Mouse (Mus musculus) megakaryocyte-erythroid progenitor cell, adult 5-6 weeks (primary cell): ENCODE measurements around the gene Gm5767. TPM values are rescaled to one million over a fixed set of nuclear protein-coding genes. Genes with fewer than 3 reads are reported as not detected.
"Not testable (repeated sequence)": the region's sequence is repeated elsewhere in the genome, so short reads cannot be mapped to it uniquely, and the experiment has no call there.

Source experiments
- ATAC-seq: replicated peaks from 2 replicates; pipeline ENCODE4 v1.8.0; 2016; ENCODE audit warnings: mild to moderate bottlenecking, inconsistent platforms; ENCODE audit not compliant: severe bottlenecking, poor library complexity, low FRiP score, low TSS enrichment
- total RNA-seq, 2 experiments: library from RNA; stranded (forward) in 1 of 2; stranded (reverse) in 1 of 2; fragments of 200-1000, 215-1000 nt in 1 of 2; fragments of >200 nt in 1 of 2; fragmentation: Nextera tagmentation in 1 of 2; gene quantifications; 2 replicates each; pipeline ENCODE4 v1.2.3; 2014 to 2017

The Gm5767 gene
- total RNA-seq, 2 experiments from 2014 or later = not detected

DNA sequence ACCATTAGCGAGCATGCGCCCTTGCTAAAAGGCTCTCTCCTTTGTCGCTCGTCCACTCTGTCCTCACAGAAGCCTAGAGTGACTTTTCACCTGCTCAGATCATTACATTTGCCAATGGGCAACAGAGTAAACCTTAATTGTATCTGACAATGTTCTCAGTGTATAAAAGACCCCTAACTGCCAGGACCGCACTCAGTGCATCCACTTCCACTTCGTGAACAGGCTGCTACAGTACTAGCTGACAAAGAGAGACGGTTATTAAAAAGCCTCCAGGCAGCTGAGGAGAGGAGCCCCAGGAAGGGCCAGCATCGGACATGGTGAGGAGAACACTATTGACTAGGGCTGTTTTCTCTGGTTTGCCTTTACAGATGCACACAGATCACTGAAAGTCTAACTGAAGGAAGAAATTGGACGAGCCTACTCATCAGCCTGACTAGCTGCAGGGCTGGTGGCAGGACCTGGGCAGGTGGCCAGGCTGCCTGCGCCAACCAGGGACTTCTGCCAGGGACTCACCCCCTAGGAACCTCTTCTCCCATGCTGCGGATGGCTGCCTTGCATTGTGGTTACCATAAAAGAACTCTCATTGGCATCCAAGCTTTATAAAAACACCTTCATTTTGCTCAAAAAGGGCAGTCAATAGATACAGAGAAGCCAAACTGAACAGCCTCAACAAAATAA, 9.5 kb downstream of the Gm5767 start:
- no peak for ATAC-seq

- ATAC-seq = no peak
Measured at GRCm38 (mm10) chr16:8691206-8691605, 10.6 kb downstream of the Gm5767 start.

DNA sequence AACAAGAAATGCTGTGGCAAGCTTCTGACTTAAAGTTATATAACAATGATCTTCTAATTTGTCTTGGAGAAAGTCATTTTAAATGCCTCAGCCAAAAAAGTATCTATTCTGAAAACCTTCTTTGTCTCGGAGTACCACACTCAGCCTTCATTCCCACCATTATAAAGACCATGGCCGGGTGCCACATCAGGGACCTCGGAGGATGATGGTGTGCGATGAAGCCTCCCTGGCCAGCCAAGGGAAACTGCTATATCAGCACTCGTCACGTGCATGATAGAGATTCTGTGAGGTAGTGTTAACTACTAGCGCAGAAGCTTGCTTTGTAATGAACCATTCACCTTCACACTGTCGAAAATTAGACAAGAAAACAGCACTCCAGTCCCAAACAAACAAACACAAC, 19.0 kb downstream of the Gm5767 start:
- no peak for ATAC-seq

- ATAC-seq = no peak
Measured at GRCm38 (mm10) chr16:8700586-8700985, 20.0 kb downstream of the Gm5767 start.

DNA sequence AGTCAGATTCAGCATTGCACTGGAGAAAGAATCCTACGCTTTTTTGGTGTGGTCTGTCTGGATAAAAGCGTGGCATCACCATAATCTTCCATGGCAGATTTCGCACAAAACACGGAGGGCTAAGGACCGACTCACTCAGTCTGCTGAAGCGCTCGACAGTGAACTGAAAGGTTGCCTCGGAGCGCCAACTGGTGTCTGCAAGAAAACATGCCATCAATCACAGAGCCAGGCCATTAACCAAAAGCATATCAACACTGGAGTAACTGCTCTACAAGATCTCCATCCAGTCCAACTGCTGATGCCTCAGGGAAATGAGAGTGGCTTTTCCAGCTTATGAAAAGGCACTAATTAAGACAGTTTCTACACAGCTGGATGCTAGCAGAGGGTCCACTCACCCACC, 31.4 kb downstream of the Gm5767 start:
- no peak for ATAC-seq

DNA sequence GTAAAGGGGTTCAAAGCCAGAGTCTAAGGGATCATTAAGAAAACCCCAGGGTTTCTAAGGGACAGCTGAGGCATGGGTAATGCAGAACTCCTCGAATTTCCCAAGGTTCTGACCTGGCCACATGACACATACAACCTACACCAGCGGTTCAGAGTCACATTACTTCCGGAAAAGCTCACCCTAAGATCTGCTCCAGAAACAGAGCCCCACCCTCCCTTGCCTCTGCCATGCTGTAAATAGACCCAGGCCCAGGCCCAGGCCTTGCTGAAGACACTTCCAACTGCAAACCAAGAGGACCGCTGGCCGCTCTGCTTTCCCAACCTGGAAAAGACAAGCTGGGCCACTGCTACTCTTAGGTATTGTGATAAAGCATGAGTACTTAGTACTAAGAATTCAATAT, 34.3 kb downstream of the Gm5767 start:
- no peak for ATAC-seq

DNA sequence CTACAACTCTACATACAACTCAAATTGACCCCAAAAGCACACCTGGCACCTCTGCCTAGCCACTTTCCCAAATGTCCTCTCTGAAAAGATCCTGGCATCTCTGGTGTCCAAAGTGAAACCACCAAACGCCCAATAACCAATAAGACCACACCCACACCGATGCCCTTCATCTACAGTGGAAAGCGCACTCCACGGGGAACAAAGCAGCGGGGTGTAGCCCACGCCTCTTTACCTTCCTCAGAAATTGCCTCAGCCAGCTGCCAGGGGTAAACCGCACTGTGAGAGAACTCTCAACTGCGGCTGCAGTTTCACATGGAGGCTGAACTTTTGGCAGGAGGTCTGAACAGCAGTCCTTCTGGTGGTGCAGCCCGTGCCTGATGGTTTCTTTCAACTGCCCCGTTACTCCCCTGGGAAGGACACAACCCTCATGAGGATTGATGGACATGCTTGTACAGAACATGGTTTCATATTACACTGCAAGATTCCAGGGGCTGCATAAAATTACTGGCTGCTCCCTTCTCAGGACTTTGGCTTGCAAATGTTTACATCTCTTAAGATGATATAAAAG, 35.0 kb downstream of the Gm5767 start:
- ATAC-seq = no peak

DNA sequence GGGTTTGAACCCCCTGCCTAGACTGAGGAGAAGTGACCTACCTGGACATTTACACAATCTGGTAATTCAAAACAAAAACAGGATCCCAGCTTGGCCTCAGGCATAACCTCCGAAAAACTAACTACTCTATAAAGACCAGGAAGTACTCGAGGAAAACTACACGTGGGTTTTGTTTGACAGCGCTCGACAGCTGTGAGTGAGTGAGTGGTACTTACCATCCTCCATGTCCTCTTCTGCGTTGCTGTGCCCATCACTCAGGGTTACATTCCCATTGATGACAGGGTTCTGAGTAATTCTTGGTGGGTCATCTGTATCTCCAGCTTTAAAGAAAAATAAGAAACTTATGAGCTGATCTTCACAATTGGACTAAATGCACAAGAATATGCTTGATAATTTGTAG, 35.7 kb downstream of the Gm5767 start:
- ATAC-seq = no peak

DNA sequence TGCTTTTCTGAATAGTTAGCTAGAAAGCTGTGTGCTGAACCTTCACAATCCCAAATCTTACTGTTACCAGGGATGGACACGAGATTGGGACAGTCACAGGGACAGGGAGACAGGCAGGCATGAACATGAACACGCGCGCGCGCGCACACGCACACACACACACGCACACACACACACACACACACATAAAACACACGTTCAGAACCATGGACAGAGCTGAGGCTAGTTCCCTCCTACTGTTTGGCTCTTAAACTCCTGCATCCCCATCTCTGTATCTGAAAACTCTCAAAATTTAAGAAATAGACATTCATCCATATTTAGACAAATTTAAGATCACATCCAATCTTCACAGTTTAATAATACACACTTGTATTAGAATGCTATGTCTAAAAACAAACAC, 37.2 kb downstream of the Gm5767 start:
- no peak for ATAC-seq

DNA sequence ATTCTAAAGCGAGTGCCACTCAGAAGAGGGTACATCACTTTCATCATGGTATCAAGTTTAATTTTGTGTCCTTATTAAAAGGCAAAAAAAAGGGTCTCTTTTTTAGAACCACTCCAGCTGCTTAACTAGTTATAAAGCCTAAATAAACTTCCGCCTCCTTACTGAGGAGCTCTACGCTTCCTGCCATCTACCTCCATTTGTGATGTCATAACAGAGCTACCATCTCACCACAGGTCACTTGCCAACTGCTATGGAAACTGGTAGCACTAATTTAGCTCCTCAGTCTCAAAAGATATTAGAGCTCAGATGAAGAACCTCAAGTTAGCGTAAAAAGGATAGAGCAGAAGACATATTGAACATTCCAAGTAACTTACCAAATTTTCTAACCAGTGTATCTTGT, 39.9 kb downstream of the Gm5767 start:
- no peak for ATAC-seq

DNA sequence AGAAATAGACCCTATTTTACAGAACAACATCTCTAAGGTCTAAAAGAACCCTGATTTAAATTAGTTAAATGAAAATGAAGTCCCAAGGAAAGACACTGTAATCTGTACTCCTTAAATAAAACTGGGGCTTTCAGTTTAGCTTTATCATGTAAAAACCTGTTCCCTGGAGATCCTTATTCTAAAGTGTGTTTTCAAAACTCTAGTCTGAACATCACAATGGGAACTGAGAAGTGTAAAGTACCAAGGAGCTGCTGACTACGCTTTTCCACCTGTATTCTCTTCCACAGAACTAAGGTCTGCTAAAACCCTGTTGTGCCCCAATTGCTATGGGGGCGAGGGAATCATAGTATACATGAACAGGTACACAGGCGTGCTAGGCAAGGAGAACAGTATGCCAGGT, 43.5 kb downstream of the Gm5767 start:
- no peak for ATAC-seq

DNA sequence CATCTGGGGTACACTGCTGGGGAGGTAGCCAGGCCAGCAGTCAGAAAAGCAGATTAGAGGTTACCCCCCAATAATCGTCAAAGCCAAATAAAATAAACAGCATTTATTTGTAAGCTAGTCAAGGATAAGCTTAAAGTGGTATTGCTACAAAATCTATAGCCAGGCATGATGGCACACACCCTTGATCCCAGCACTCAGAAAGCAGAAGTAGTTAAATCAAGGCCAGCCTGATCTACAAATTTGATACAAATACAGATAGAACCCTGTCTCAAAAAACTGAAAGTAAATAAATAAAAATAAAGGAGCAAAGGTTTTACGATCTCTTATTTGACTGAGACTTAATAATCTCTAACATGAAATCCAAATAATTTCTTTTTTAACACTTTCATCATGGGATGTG, 45.2 kb downstream of the Gm5767 start:
- ATAC-seq = no peak

- no peak for ATAC-seq
Measured at GRCm38 (mm10) chr16:8728111-8728748, 47.7 kb downstream of the Gm5767 start.

- no peak for ATAC-seq
Measured at GRCm38 (mm10) chr16:8731630-8732029, 51.1 kb downstream of the Gm5767 start.

DNA sequence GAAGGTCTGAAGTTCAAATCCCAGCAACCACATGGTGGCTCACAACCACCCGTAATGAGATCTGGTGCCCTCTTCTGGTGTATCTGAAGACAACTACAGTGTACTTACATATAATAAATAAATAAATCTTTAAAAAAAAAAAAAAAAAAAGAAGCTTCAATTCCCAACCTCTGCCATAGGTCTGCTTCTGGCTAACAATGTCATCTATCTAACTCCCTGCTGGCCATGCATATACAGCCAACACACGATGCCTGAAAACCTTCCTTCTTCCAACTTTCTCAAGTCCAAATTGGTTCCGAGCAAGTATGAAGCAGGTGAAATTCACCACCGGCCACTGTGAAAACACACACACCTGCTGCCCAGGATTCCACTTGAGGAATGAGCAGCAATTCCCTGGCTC, 51.9 kb downstream of the Gm5767 start:
- ATAC-seq = not testable (repeated sequence)

Other genes starting within 250 kb of the Gm5767 start
- gene Mettl22, start 210.0 kb upstream of the Gm5767 start, total RNA-seq (2014; fragmentation: Nextera tagmentation) = 27.1 and 47.9 TPM in 2 replicates
- gene Mettl22, start 210.0 kb upstream of the Gm5767 start, total RNA-seq (2017) = 17.1 and 31.8 TPM in 2 replicates
- gene Abat, start 167.3 kb upstream of the Gm5767 start, total RNA-seq (2014; fragmentation: Nextera tagmentation) = not detected in 2 replicates
- 0.65 and 1.2 TPM in 2 replicates for gene Abat, start 167.3 kb upstream of the Gm5767 start, total RNA-seq (2017)
- gene Pmm2, start 43.1 kb upstream of the Gm5767 start, total RNA-seq (2014; fragmentation: Nextera tagmentation) = 54.8 and 74.7 TPM in 2 replicates
- 51.1 and 56.8 TPM in 2 replicates for gene Pmm2, start 43.1 kb upstream of the Gm5767 start, total RNA-seq (2017)
- 17.2 and 18.1 TPM in 2 replicates for gene Tmem186, start 43.1 kb upstream of the Gm5767 start, total RNA-seq (2014; fragmentation: Nextera tagmentation)
- 12.5 and 22.9 TPM in 2 replicates for gene Tmem186, start 43.1 kb upstream of the Gm5767 start, total RNA-seq (2017)
- 28.8 and 32.5 TPM in 2 replicates for gene Carhsp1, start 8.6 kb upstream of the Gm5767 start, total RNA-seq (2014; fragmentation: Nextera tagmentation)
- gene Carhsp1, start 8.6 kb upstream of the Gm5767 start, total RNA-seq (2017) = 18.5 and 23.8 TPM in 2 replicates
- 196 and 235 TPM in 2 replicates for gene Usp7, start 111.5 kb downstream of the Gm5767 start, total RNA-seq (2014; fragmentation: Nextera tagmentation)
- 202 and 222 TPM in 2 replicates for gene Usp7, start 111.5 kb downstream of the Gm5767 start, total RNA-seq (2017)
- gene 1810013L24Rik, start 149.3 kb downstream of the Gm5767 start, total RNA-seq (2014; fragmentation: Nextera tagmentation) = 45.2 and 52.0 TPM in 2 replicates
- gene 1810013L24Rik, start 149.3 kb downstream of the Gm5767 start, total RNA-seq (2017) = 45.7 and 54.5 TPM in 2 replicates